Mouse (Mus musculus) ovary, adult 10 weeks (tissue): ENCODE data around the gene Gm10337. TPM values are rescaled to one million over a fixed set of nuclear protein-coding genes. Genes with fewer than 3 reads are reported as not detected.

ENCODE experiments used
- polyA plus RNA-seq: library from polyadenylated mRNA; stranded (reverse); fragments of 350-450 nt; fragmentation: Illumina TruSeq; extraction: RNeasy Lipid Tissue Mini Kit (QIAGEN cat#74804); gene quantifications from one replicate; pipeline ENCODE4 v1.2.3, GENCODE M21; 2014

The Gm10337 gene
- not detected for polyA plus RNA-seq

DNA sequence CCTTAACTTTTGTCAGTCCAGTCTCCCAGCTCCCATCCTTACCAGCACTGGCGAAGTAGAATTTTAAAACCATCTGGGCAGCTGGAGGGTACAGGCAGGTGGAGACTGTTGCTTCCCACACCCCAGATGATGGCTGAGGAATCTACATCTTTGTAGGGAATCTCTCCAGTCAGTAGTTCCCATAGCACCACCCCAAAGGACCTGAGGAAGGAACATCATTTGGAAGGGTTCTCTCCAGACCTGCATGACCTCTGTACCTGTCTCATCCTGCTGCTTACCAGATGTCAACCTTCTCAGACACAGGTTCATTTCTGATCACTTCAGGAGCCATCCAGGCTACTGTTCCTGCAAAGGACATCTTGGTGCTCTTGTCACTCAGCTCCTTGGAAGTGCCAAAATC is at the start of gene Gm10337:
TSS of gene Gm10337 (plus strand) at position 276 of the 400 bp plus-strand sequence.

DNA sequence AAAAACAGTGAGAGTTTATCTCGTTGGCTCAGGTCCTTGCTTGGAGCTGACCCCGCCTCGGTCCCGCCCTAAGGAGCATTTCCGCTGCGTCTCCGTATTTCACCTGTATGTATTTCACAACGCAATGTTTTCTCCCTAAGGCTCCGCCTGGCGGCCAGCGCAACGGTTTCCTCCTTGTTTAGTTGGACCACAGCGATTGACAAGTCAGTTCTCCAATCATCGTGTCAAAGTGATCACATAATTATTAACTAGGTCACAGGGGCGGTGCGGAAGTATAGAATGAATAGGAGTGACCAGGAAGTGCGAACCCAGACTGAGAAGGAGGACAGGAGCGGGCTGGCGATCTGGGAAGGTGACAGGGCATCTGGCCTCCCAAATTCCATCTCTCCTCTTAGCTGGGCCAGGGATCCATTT is 44.6 kb upstream of the Gm10337 start, which contains the start of gene Prr13:
TSS of gene Prr13 (plus strand) at position 125 of the 414 bp plus-strand sequence.

GRCm38 (mm10) chr15:102470183-102470604 is 33.3 kb upstream of the Gm10337 start, which contains the start of gene Pcbp2:
Gene Pcbp2, plus strand, starts transcription at chr15:102470539.

GRCm38 (mm10) chr15:102516728-102517404 is 13.3 kb downstream of the Gm10337 start, which contains the start of gene Map3k12:
Gene Map3k12, minus strand, starts transcription at chr15:102517064.

DNA sequence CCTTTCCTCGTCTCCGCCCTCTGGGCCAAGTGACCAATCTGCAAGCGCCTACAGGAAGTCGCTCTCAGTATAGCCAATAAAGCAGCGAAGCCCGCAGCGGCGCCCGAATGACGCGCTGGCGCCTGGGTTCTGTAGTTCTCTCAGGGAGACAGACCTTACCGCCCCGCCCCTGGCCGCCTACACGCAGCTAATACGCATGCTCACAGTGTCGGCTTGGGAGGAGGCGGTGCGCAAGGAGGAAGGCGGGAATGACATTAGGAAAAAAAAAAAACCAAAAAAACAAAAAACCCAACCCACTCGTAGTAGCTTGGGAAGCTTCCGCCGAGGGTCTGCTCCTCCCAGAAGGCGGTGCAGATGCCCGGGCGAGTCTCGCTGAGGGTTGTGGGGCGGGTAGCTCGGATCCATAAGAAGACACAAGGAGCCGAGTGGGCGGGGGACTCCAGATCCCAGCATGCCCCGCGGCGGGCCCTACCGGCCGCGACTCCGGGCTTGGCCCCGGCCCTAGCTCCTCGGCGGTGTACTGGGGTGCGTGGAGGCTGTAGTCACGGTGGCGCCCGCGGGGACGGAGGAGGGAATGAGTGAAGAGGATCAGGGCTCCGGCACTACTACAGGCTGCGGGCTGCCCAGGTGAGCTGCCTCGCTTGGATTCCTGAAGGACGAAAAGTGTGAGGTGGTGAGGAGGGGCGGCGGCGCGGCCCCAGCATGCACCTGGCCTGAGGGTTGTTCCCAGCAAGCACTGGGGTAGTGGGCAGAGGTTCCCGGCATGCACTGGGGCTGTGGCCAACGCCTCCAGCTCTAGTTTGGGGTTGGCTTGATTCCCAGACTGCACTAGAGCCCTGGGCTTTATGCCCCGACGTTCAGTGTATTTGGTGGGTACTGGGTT is 14.7 kb downstream of the Gm10337 start, which contains the start of gene Tarbp2:
TSS of gene Tarbp2 (plus strand) at position 217 of the 883 bp plus-strand sequence.

GRCm38 (mm10) chr15:102524892-102525485 is 21.5 kb downstream of the Gm10337 start, which contains the start of gene Npff:
Gene Npff, minus strand, starts transcription at chr15:102524942.

Other genes with a start within 250 kb of the Gm10337 start
- gene Rarg, start 246.2 kb upstream of the Gm10337 start, polyA plus RNA-seq, result 11.1 TPM
- not detected for gene Gm9918, start 233.2 kb upstream of the Gm10337 start, polyA plus RNA-seq
- 0.94 TPM for gene Mfsd5, start 224.3 kb upstream of the Gm10337 start, polyA plus RNA-seq
- gene Espl1, start 207.5 kb upstream of the Gm10337 start, polyA plus RNA-seq, result 0.57 TPM
- 58.6 TPM for gene Pfdn5, start 177.6 kb upstream of the Gm10337 start, polyA plus RNA-seq
- 5.9 TPM for gene Myg1, start 172.0 kb upstream of the Gm10337 start, polyA plus RNA-seq
- gene Aaas, start 153.0 kb upstream of the Gm10337 start, polyA plus RNA-seq, result 10.5 TPM
- 0.46 TPM for gene Sp7, start 136.5 kb upstream of the Gm10337 start, polyA plus RNA-seq
- gene Sp1, start 97.6 kb upstream of the Gm10337 start, polyA plus RNA-seq, result 167 TPM
- 1.1 TPM for gene Amhr2, start 58.4 kb upstream of the Gm10337 start, polyA plus RNA-seq
- 37.5 TPM for gene Prr13, start 44.7 kb upstream of the Gm10337 start, polyA plus RNA-seq
- gene Pcbp2, start 33.2 kb upstream of the Gm10337 start, polyA plus RNA-seq, result 1,145 TPM
- 5.3 TPM for gene Map3k12, start 13.3 kb downstream of the Gm10337 start, polyA plus RNA-seq
- 0.66 TPM for gene Tarbp2, start 14.5 kb downstream of the Gm10337 start, polyA plus RNA-seq
- gene Npff, start 21.2 kb downstream of the Gm10337 start, polyA plus RNA-seq, result not detected
- gene Gm28047, start 121.3 kb downstream of the Gm10337 start, polyA plus RNA-seq, result not detected
- gene Atf7, start 121.7 kb downstream of the Gm10337 start, polyA plus RNA-seq, result 68.1 TPM
- gene Atp5g2, start 168.6 kb downstream of the Gm10337 start, polyA plus RNA-seq, result 19.7 TPM
- gene Calcoco1, start 218.5 kb downstream of the Gm10337 start, polyA plus RNA-seq, result 119 TPM